Mouse (Mus musculus) C2C12 (cell line): ENCODE measurements at regions not wholly inside any gene's neighbourhood (a gene's known extent, or its start where the extent isn't known, plus 50 kb on each side); places are given as distances from the start of the nearest gene placed in this dataset.

ENCODE experiments used
- CTCF ChIP-seq: IDR thresholded peaks from one replicate; pipeline ENCODE4 v1.5.1; 2011; ENCODE audit not compliant: control insufficient read depth, insufficient read depth, insufficient read length
- FOSL1 ChIP-seq: IDR thresholded peaks from one replicate; pipeline ENCODE4 v1.8.0; 2011; ENCODE audit warnings: mild to moderate bottlenecking, low read length; ENCODE audit not compliant: poor library complexity, insufficient read depth, severe bottlenecking
- MAX ChIP-seq: IDR thresholded peaks from one replicate; pipeline ENCODE4 v1.6.1; 2011; ENCODE audit warnings: mild to moderate bottlenecking, control low read depth
- USF1 ChIP-seq: IDR thresholded peaks from one replicate; pipeline ENCODE4 v1.6.1; 2011; ENCODE audit warnings: low read depth, mild to moderate bottlenecking, control low read depth, moderate library complexity

GRCm38 (mm10) chr2:166383356-166383755 lies 227.9 kb upstream of the Sulf2 start:
- TF ChIP-seq CTCF = no peak
- no peak for TF ChIP-seq MAX
- no peak for TF ChIP-seq FOSL1
- no peak for TF ChIP-seq USF1
